Mouse (Mus musculus): ENCODE data around the gene 2410004B18Rik.

- no peak for TF ChIP-seq CTCF (IDR thresholded peaks at IDR 0.05; ENCODE audit: low read depth)
- no peak for TF ChIP-seq EP300 (optimal IDR thresholded peaks at IDR 0.05)
These were observed 15.6 kb downstream of the 2410004B18Rik start for GRCm38 (mm10) chr3:145953411-145953810.
